Mouse (Mus musculus): ENCODE results near the gene Tmtc2. TPM values are rescaled to one million over a fixed set of nuclear protein-coding genes. Genes with fewer than 3 reads are reported as not detected.

Tmtc2 gene
- polyA plus RNA-seq, 1 experiment = 5.1 TPM

DNA sequence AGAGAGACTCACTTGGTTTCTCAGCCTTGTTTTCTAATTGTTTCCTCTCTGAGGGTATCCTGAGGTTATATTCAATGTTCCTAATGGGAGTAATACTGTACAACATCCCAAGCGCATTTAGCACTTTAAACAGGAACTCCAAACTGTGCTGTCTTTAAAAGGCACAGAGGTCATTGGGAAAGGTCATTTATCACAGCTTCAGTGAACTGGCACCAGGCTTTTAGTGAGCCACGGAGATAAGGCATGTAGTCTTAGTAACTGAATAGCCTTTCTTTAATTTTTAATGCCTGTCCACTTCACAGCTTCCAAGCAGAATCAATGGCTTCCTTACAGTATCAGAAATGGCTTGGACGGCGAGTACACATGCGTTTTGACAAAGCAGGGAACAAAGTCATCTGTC, 144.0 kb downstream of the Tmtc2 start:
- H3K4me3 ChIP-seq (ENCODE audit: control insufficient read depth, low read depth, low read length) = no peak overlapping the region
- no peak for TF ChIP-seq POLR2A (IDR thresholded peaks at IDR 0.05; ENCODE audit: control insufficient read depth, low read depth, low read length)
- no peak for TF ChIP-seq CTCF (IDR thresholded peaks at IDR 0.05; ENCODE audit: control insufficient read depth, insufficient read depth, insufficient replicate concordance, low read depth, low read length)
- H3K27ac ChIP-seq (ENCODE audit: control insufficient read depth, insufficient read depth, low read depth, low read length) = no peak overlapping the region
- no peaks in the 10 kb centered on the region for H3K27me3 ChIP-seq (ENCODE audit: control insufficient read depth, insufficient read depth, low read length)
- no peaks in the 10 kb centered on the region for H3K36me3 ChIP-seq (ENCODE audit: control insufficient read depth, insufficient read depth, low read length)
- H3K4me1 ChIP-seq (ENCODE audit: control insufficient read depth, insufficient read depth, low read length) = no peaks in the 10 kb centered on the region

DNA sequence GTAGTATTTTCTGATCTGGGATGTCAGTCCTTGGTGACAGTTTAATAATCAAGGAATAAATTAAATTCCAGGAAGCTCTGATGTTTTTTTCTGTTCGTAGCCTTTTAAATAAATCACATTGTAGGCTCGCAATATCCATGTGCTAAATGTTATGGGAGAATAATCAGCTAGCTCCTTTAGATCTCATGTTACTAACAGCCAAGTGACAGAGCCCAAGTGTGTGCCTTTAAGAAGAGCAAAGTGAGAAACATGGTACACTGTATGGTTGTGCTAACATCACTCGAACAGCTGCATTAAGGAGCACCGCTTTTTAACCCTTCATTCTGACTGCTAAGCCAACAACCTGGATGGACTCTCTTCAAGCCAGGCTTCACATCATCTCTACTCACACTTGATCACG, 146.2 kb downstream of the Tmtc2 start:
- no peaks in the 10 kb centered on the region for H3K27me3 ChIP-seq (ENCODE audit: control insufficient read depth, insufficient read depth, low read length)
- no peaks in the 10 kb centered on the region for H3K36me3 ChIP-seq (ENCODE audit: control insufficient read depth, insufficient read depth, low read length)
- no peaks in the 10 kb centered on the region for H3K4me1 ChIP-seq (ENCODE audit: control insufficient read depth, insufficient read depth, low read length)
- no peak for TF ChIP-seq CTCF (IDR thresholded peaks at IDR 0.05; ENCODE audit: control insufficient read depth, insufficient read depth, insufficient replicate concordance, low read depth, low read length)
- TF ChIP-seq POLR2A (IDR thresholded peaks at IDR 0.05; ENCODE audit: control insufficient read depth, low read depth, low read length) = no peak
- no peak overlapping the region for H3K27ac ChIP-seq (ENCODE audit: control insufficient read depth, insufficient read depth, low read depth, low read length)
- H3K4me3 ChIP-seq (ENCODE audit: control insufficient read depth, low read depth, low read length) = no peak overlapping the region

DNA sequence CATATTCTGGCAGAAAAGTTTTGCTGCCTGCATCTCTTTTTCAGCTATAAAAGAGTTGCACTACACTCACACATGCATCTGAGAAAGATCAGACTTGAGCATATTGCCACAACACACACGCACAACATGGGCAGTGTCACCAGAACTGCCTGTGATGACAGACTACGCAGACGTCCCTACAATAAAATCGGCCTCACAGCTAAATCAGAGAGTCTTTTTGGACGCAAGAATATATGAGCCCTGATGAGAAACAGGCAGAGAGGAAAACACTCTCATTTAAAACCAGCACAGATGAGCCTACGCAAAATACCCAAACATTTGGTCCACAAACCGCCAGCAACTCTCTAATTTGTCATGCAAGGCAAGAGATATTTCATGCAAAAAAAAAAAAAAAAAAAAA, 146.6 kb downstream of the Tmtc2 start:
- H3K4me1 ChIP-seq (ENCODE audit: control insufficient read depth, insufficient read depth, low read length) = no peaks in the 10 kb centered on the region
- H3K4me3 ChIP-seq (ENCODE audit: control insufficient read depth, low read depth, low read length) = no peak overlapping the region
- TF ChIP-seq POLR2A (IDR thresholded peaks at IDR 0.05; ENCODE audit: control insufficient read depth, low read depth, low read length) (no peak), CTCF (IDR thresholded peaks at IDR 0.05; ENCODE audit: control insufficient read depth, insufficient read depth, insufficient replicate concordance, low read depth, low read length) (no peak)
- H3K36me3 ChIP-seq (ENCODE audit: control insufficient read depth, insufficient read depth, low read length) = no peaks in the 10 kb centered on the region
- no peaks in the 10 kb centered on the region for H3K27me3 ChIP-seq (ENCODE audit: control insufficient read depth, insufficient read depth, low read length)
- no peak overlapping the region for H3K27ac ChIP-seq (ENCODE audit: control insufficient read depth, insufficient read depth, low read depth, low read length)

DNA sequence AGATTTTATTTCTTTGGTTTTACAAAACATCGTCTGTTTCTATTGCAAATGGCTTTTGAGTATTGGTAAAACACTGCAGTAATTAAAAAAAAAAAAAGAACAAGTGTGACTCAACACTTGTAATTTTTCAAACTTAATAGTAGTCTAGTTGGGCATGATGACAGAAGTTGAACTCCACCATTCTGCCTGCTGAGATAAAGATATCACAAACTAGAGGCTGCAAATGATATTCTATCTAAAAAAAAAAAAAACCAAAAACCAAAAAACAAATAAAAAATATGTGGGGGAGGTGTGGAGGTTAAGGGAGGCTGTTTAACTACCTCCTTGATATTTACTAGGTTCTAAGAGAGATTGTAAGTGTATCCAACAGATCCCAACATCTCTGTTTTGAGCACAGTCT, 149.2 kb downstream of the Tmtc2 start:
- H3K36me3 ChIP-seq (ENCODE audit: control insufficient read depth, insufficient read depth, low read length) = no peaks in the 10 kb centered on the region
- TF ChIP-seq POLR2A (IDR thresholded peaks at IDR 0.05; ENCODE audit: control insufficient read depth, low read depth, low read length) = no peak
- no peak for TF ChIP-seq CTCF (IDR thresholded peaks at IDR 0.05; ENCODE audit: control insufficient read depth, insufficient read depth, insufficient replicate concordance, low read depth, low read length)
- no peak overlapping the region for H3K4me3 ChIP-seq (ENCODE audit: control insufficient read depth, low read depth, low read length)
- H3K27ac ChIP-seq (ENCODE audit: control insufficient read depth, insufficient read depth, low read depth, low read length) = no peak overlapping the region
- H3K27me3 ChIP-seq (ENCODE audit: control insufficient read depth, insufficient read depth, low read length) = no peaks in the 10 kb centered on the region
- H3K4me1 ChIP-seq (ENCODE audit: control insufficient read depth, insufficient read depth, low read length) = no peaks in the 10 kb centered on the region

DNA sequence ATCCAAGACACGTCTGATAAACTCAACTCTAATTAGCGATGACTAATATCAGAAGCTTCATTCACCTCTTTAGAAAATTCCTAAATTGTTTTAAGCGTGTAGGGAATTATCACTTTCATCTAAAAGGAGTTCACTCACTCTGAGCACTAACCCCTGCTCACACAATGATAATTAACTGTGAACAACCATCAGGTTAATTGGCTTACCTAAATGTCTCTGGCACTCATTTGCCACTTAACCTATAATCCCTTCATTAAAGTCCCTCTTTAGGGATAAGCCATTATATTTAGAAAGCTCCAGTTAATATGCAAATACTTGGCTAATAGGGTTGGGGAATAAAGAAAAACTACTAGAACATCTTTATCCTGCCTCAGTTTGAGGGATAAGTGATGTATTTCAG, 151.1 kb downstream of the Tmtc2 start:
- Histone ChIP-seq H3K4me1 (ENCODE audit: control insufficient read depth, insufficient read depth, low read length) (no peaks in the 10 kb centered on the region), H3K27ac (ENCODE audit: control insufficient read depth, insufficient read depth, low read depth, low read length) (no peak overlapping the region), H3K27me3 (ENCODE audit: control insufficient read depth, insufficient read depth, low read length) (no peaks in the 10 kb centered on the region), H3K36me3 (ENCODE audit: control insufficient read depth, insufficient read depth, low read length) (no peaks in the 10 kb centered on the region), H3K4me3 (ENCODE audit: control insufficient read depth, low read depth, low read length) (no peak overlapping the region)
- no peak for TF ChIP-seq CTCF (IDR thresholded peaks at IDR 0.05; ENCODE audit: control insufficient read depth, insufficient read depth, insufficient replicate concordance, low read depth, low read length)
- TF ChIP-seq POLR2A (IDR thresholded peaks at IDR 0.05; ENCODE audit: control insufficient read depth, low read depth, low read length) = no peak

DNA sequence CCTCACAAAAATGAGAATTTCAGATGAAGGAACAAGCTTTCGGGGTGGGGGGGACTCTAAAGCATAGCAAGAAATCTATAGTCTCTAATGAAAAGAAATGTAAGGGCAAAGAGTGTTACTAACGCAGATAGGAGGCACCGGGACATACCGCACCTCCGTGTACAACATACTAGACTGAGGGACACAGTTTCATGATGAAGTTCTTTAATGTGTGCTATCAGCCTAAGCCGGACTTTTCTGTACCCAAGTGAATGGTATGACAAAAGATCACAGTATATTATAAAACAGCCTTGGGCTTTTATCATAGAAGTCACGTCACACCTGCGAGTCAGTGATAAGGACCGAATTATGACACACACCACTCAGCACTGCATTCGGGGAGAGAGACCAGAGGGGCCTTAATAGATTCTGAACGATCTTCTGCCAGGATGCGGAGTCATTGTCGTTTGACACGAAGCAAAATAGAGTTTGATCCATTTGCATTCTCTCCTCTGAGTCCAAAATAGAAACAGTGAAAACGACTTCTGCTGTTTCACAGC, 156.3 kb downstream of the Tmtc2 start:
- Histone ChIP-seq H3K36me3 (ENCODE audit: control insufficient read depth, insufficient read depth, low read length) (no peaks in the 10 kb centered on the region), H3K27me3 (ENCODE audit: control insufficient read depth, insufficient read depth, low read length) (no peaks in the 10 kb centered on the region), H3K4me1 (ENCODE audit: control insufficient read depth, insufficient read depth, low read length) (no peaks in the 10 kb centered on the region), H3K4me3 (ENCODE audit: control insufficient read depth, low read depth, low read length) (no peak overlapping the region), H3K27ac (ENCODE audit: control insufficient read depth, insufficient read depth, low read depth, low read length) (no peak overlapping the region)
- no peak for TF ChIP-seq POLR2A (IDR thresholded peaks at IDR 0.05; ENCODE audit: control insufficient read depth, low read depth, low read length)
- TF ChIP-seq CTCF (IDR thresholded peaks at IDR 0.05; ENCODE audit: control insufficient read depth, insufficient read depth, insufficient replicate concordance, low read depth, low read length) = no peak

DNA sequence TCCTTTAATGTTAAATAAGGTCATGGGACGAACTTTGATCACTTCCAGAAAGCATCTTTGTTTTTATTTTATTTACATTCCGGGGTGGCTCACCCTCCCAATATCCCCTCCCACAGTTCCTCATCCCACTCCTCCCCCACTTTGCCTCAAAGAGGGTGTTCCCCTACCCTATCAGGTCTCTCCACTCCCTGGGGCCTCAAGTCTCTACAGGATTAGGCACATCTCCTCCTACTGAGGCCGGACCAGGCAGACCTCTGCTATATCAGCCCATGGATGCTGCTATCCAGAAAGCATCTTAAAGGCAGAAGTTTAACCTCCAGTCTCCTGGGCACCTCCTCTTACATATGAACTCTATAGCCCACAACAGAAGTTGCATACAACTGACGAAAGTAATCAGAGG, 157.7 kb downstream of the Tmtc2 start:
- H3K4me1 ChIP-seq (ENCODE audit: control insufficient read depth, insufficient read depth, low read length) = no peaks in the 10 kb centered on the region
- no peak overlapping the region for H3K27ac ChIP-seq (ENCODE audit: control insufficient read depth, insufficient read depth, low read depth, low read length)
- H3K27me3 ChIP-seq (ENCODE audit: control insufficient read depth, insufficient read depth, low read length) = no peaks in the 10 kb centered on the region
- no peak overlapping the region for H3K4me3 ChIP-seq (ENCODE audit: control insufficient read depth, low read depth, low read length)
- TF ChIP-seq POLR2A (IDR thresholded peaks at IDR 0.05; ENCODE audit: control insufficient read depth, low read depth, low read length) (no peak), CTCF (IDR thresholded peaks at IDR 0.05; ENCODE audit: control insufficient read depth, insufficient read depth, insufficient replicate concordance, low read depth, low read length) (no peak)
- H3K36me3 ChIP-seq (ENCODE audit: control insufficient read depth, insufficient read depth, low read length) = no peaks in the 10 kb centered on the region
